Mouse (Mus musculus) embryonic fibroblast, embryonic 13.5 days (primary cell): ENCODE measurements around the gene Impg1. TPM values are rescaled to one million over a fixed set of nuclear protein-coding genes. Genes with fewer than 3 reads are reported as not detected.

ENCODE experiments used
- H3K27ac ChIP-seq: 2 replicates; pipeline ENCODE4 v1.5.1; 2012; ENCODE audit warnings: low read length, control low read depth, inconsistent platforms; ENCODE audit not compliant: insufficient read depth
- H3K4me1 ChIP-seq: 2 replicates; pipeline ENCODE4 v1.6.1; 2011; ENCODE audit warnings: low read length; ENCODE audit not compliant: control insufficient read depth, insufficient read depth
- H3K4me3 ChIP-seq: 2 replicates; pipeline ENCODE4 v1.5.1; 2011; ENCODE audit warnings: mild to moderate bottlenecking, control low read depth, low read length; ENCODE audit not compliant: insufficient read depth
- CTCF ChIP-seq: IDR thresholded peaks from 2 replicates; pipeline ENCODE4 v1.5.1; 2011; ENCODE audit warnings: mild to moderate bottlenecking, control low read depth, low read length, moderate library complexity, borderline replicate concordance; ENCODE audit not compliant: insufficient read depth
- POLR2A ChIP-seq: IDR thresholded peaks from 2 replicates; pipeline ENCODE4 v1.6.1; 2011; ENCODE audit warnings: low read depth, mild to moderate bottlenecking, control low read depth, low read length, moderate library complexity
- polyA plus RNA-seq: library from polyadenylated mRNA; stranded (reverse); fragments of >200 nt; gene quantifications from 2 replicates; pipeline ENCODE4 v1.2.4, GENCODE M21; 2011; ENCODE audit warnings: low read depth; ENCODE audit not compliant: missing spikeins, insufficient read length

Impg1 gene
- polyA plus RNA-seq, result not detected in 2 replicates

GRCm38 (mm10) chr9:80465381-80465780, at the start of gene Impg1:
Impg1 (minus strand) TSS chr9:80465481.
- no peak for TF ChIP-seq CTCF
- TF ChIP-seq POLR2A, result no peak
- Histone ChIP-seq H3K4me3 (no peak within 1 kb of the TSS), H3K27ac (no peak within 1 kb of the TSS), H3K4me1 (no peaks in the 10 kb centered on the region)

DNA sequence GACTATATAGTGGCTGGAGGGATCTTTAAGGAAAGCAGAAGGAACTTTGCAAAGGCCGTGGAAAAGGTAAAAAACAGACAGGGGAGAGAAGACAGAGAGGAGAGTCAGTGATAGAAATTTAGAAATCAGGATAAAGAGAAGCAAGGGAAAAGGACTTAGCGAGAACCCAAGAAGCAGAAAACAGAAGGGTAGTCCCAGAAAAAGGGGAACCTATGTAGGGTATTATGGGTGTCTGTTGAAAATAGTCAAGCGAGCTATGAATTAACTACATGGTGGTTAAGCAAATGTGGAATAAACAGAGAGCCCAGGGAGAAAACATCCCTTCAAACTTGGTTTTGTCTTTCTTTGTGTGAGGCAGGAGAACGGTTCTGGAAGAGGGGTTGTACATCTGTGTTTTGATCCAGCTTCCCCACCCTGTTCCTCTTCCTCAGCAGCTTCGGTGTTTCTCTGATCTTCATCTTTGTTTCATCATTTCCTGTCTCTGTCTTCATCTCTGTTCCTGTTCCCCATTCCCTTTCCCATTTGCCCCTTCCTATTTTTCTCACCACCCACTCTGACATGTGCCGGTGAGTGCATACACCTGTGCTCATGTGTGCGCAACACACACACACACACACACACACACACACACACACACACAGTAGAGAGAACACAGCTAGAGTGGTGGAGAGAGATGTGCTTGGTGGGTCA, 44.3 kb upstream of the Impg1 start:
- Histone ChIP-seq H3K27ac (no peak overlapping the region), H3K4me1 (no peaks in the 10 kb centered on the region), H3K4me3 (no peak overlapping the region)
- TF ChIP-seq CTCF (no peak), POLR2A (no peak)

DNA sequence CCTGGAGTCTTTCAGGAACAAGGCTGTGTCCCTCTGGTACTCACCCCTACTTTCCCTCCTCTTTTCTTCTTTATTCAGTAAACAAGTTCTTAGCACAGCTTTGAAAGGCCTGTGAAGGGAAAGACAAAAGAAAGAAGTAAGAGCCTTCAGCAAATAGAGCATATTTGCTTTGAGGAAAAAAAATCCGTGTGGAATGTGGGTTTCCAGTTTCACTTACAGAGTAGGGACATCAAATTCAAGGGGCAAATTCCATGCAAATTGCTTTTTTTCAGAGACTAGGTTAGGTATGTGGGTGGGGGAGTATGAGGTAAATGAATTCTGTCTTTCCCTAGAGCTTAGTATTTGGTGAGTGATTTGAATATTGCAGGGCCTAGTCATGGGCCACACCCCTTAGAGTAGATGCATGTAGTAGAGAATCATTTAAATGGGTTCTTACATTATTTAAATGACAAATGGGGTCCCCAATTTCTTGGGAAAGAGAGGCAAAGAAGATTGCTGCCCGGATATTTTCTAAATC, 39.3 kb upstream of the Impg1 start:
- no peaks in the 10 kb centered on the region for H3K4me1 ChIP-seq
- H3K27ac ChIP-seq, result no peak overlapping the region
- TF ChIP-seq CTCF (no peak), POLR2A (no peak)
- no peak overlapping the region for H3K4me3 ChIP-seq

- Histone ChIP-seq H3K4me3 (no peak overlapping the region), H3K4me1 (no peaks in the 10 kb centered on the region), H3K27ac (no peak overlapping the region)
- TF ChIP-seq CTCF (no peak), POLR2A (no peak)
Measured at GRCm38 (mm10) chr9:80491591-80491990, 26.3 kb upstream of the Impg1 start.

GRCm38 (mm10) chr9:80460420-80460819, 4.9 kb downstream of the Impg1 start:
- Histone ChIP-seq H3K4me1 (no peaks in the 10 kb centered on the region), H3K4me3 (no peak overlapping the region), H3K27ac (no peak overlapping the region)
- TF ChIP-seq CTCF, result no peak
- no peak for TF ChIP-seq POLR2A

DNA sequence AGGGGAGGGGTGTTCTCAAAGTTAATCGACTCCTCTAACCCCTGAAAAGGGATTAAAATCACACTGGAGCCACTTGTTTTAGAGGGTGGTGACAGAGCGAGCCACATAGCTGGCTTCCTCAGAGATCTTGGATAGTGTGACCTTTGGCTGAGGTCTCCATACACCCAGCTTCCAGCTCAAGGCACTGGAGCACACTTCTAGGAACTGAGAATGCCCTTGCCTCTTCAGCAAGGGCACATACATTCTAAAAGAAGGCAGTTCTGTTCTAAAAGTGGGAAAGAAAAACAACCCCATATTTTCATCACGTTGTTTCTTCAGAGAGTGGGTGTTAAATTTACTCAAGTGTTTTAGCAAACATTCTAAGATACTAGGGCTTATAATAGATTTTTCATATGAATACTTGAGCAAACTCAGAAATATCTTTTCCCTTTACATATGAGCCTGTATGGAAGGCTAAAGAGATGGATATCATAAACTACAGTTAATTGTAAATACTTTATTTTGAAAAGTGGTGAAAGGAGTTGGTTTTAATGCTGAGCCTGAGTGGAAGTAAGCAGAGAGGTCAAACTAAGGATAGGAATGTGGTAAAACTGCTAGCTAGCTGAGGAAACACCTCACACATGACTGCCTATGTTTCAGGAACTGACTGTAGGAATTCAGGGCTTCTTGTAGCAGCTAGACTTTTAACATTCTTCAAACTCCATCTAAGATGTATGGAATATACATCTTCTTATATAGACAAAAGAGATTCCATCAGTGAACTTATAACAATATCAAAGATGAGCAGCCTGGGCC, 14.6 kb downstream of the Impg1 start:
- no peak overlapping the region for H3K27ac ChIP-seq
- no peak for TF ChIP-seq POLR2A
- TF ChIP-seq CTCF, result no peak
- no peak overlapping the region for H3K4me3 ChIP-seq
- no peaks in the 10 kb centered on the region for H3K4me1 ChIP-seq

- H3K4me1 ChIP-seq, result no peaks in the 10 kb centered on the region
- no peak overlapping the region for H3K27ac ChIP-seq
- TF ChIP-seq POLR2A (no peak), CTCF (no peak)
- H3K4me3 ChIP-seq, result no peak overlapping the region
Measured at GRCm38 (mm10) chr9:80441096-80441710, 24.1 kb downstream of the Impg1 start.

DNA sequence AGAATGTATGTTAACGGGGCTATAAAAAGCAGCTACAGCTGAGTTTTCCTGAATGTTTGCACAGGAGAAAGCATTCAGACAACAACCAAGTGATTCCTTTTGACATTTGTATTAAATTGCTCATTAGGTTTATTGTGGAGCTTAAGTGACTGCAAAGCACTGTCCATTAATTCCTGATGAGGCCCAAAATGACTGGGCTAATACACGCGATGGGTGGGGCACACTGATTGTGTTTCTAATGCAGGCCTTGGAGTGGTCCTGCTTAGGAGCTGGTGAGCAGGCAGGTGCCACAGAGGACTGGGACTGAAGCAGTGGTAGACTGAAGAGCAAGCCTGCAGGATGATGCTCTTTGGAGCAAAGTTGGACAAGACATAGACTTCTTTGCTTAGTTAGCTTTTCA, 73.9 kb downstream of the Impg1 start:
- no peak overlapping the region for H3K27ac ChIP-seq

DNA sequence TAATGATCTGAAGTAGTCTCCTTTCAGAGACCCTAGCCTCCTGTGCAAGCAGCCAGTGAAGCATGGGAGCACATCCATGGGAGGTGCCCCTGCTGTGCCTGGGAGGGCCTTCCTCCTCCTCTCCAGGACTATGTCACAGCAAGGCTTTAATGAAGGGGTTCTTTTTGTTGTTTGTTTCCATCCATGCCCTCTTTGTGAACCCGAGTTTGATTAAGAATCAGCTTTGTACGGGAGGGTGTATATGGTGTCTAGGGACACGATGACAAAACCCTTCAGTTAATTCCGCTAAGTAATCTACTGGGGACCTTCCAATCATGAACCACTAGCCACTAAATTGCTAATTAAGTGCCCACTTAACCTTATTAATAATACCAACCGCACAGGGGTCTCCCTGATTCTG, 74.3 kb downstream of the Impg1 start:
- TF ChIP-seq POLR2A, result no peak
- TF ChIP-seq CTCF, result no peak
- Histone ChIP-seq H3K4me3 (no peak overlapping the region), H3K27ac (no peak overlapping the region), H3K4me1 (no peaks in the 10 kb centered on the region)

More for the DNA sequence above, 73.9 kb downstream of the Impg1 start:
- TF ChIP-seq POLR2A, result no peak
- Histone ChIP-seq H3K4me3 (no peak overlapping the region), H3K4me1 (no peaks in the 10 kb centered on the region)
